Mouse (Mus musculus): Measurements from ENCODE around the gene Scube1. TPM values are rescaled to one million over a fixed set of nuclear protein-coding genes. Genes with fewer than 3 reads are reported as not detected.

The Scube1 gene
- total and polyA plus RNA-seq, 3 experiments: not detected

- Histone ChIP-seq H3K79me2 (ENCODE audit: control insufficient read depth, insufficient read depth, low read length, poor library complexity) (peaks cover 2% of the 10 kb centered on the region; the same call in 1 of the 2 replicates), H3K4me1 (ENCODE audit: control insufficient read depth in 1 of 2, insufficient read depth in 2 of 2, low read length in 2 of 2) (peaks cover 9 to 31% of the 10 kb centered on the region in 2 experiments), H3K27me3 (ENCODE audit: control insufficient read depth in 1 of 2, insufficient read depth in 2 of 2, low read length in 2 of 2) (no peaks in the 10 kb centered on the region), H3K9ac (ENCODE audit: control insufficient read depth, low read depth, low read length, poor library complexity, severe bottlenecking) (peak overlapping the region; percentile 74), H3K36me3 (ENCODE audit: control insufficient read depth in 1 of 2, insufficient read depth in 2 of 2, low read length in 2 of 2) (peaks cover 0 to 13% of the 10 kb centered on the region in 2 experiments; a peak in 2 of 4 replicates), H3K4me3 (ENCODE audit: control insufficient read depth in 1 of 2, insufficient read depth in 1 of 2, low read depth in 2 of 2, low read length in 2 of 2) (peak overlapping the region; percentile 72 to 95), H3K27ac (ENCODE audit: control insufficient read depth, low read depth, low read length) (peak overlapping the region; percentile 74), H3K9me3 (replicated peaks; ENCODE audit: insufficient read depth, low read length) (no peaks in the 10 kb centered on the region)
- TF ChIP-seq USF1 (IDR thresholded peaks at IDR 0.05; ENCODE audit: low read depth, low read length) (0 out of 2 replicates have a peak, but pooled peaks have one; percentile 9), GABPA (IDR thresholded peaks at IDR 0.05; ENCODE audit: low read depth, low read length) (no peak), MEF2A (IDR thresholded peaks at IDR 0.05; ENCODE audit: extremely low read depth, insufficient replicate concordance, low read depth, low read length, poor library complexity, severe bottlenecking) (no peak), TBP (IDR thresholded peaks at IDR 0.05; ENCODE audit: low read depth, low read length) (peak; percentile 56; the same call in 1 of the 2 replicates), ZMIZ1 (IDR thresholded peaks at IDR 0.05; ENCODE audit: low read depth, low read length) (peak; percentile 61; the same call in 1 of the 2 replicates), NELFE (IDR thresholded peaks at IDR 0.05; ENCODE audit: low read depth, low read length) (peak; percentile 57), MXI1 (IDR thresholded peaks at IDR 0.05; ENCODE audit: low read depth, low read length) (no peak; the same call in 1 of the 2 replicates), MYC (IDR thresholded peaks at IDR 0.05; ENCODE audit: low read depth, low read length) (peak; percentile 13; the same call in 1 of the 2 replicates), ELF1 (IDR thresholded peaks at IDR 0.05; ENCODE audit: low read depth, low read length) (peak; percentile 61; the same call in 1 of the 2 replicates), MAFK (IDR thresholded peaks at IDR 0.05; ENCODE audit: borderline replicate concordance, low read depth, low read length) (no peak), MAX (IDR thresholded peaks at IDR 0.05; ENCODE audit: low read length) (0 out of 2 replicates have a peak, but pooled peaks have one; percentile 15), SIN3A (IDR thresholded peaks at IDR 0.05; ENCODE audit: low read length) (peak; percentile 84; the same call in 1 of the 2 replicates), BHLHE40 (IDR thresholded peaks at IDR 0.05; ENCODE audit: borderline replicate concordance, low read depth, low read length) (no peak), RAD21 (IDR thresholded peaks at IDR 0.05; ENCODE audit: low read depth, low read length) (no peak), TCF12 (IDR thresholded peaks at IDR 0.05; ENCODE audit: low read depth, low read length) (peak; percentile 42), HCFC1 (IDR thresholded peaks at IDR 0.05; ENCODE audit: low read depth, low read length) (peak; percentile 69), ZKSCAN1 (IDR thresholded peaks at IDR 0.05; ENCODE audit: low read depth, low read length) (no peak)
- peak; percentile 95 for DNase-seq (ENCODE audit: low read depth, low spot score)
Measured at GRCm38 (mm10) chr15:83562626-83563270, 162.1 kb downstream of the Scube1 start.

- Histone ChIP-seq H3K27me3 (ENCODE audit: control insufficient read depth in 1 of 2, insufficient read depth in 2 of 2, low read length in 2 of 2) (no peaks in the 10 kb centered on the region), H3K27ac (ENCODE audit: control insufficient read depth, low read depth, low read length) (no peak overlapping the region; the same call in 1 of the 2 replicates), H3K4me3 (ENCODE audit: control insufficient read depth in 1 of 2, insufficient read depth in 1 of 2, low read depth in 2 of 2, low read length in 2 of 2) (no peak overlapping the region), H3K9me3 (replicated peaks; ENCODE audit: insufficient read depth, low read length) (no peaks in the 10 kb centered on the region), H3K9ac (ENCODE audit: control insufficient read depth, low read depth, low read length, poor library complexity, severe bottlenecking) (peak overlapping the region; percentile 16; the same call in 1 of the 2 replicates), H3K36me3 (ENCODE audit: control insufficient read depth in 1 of 2, insufficient read depth in 2 of 2, low read length in 2 of 2) (peaks cover 0 to 13% of the 10 kb centered on the region in 2 experiments; a peak in 2 of 4 replicates), H3K4me1 (ENCODE audit: control insufficient read depth in 1 of 2, insufficient read depth in 2 of 2, low read length in 2 of 2) (peaks cover 9 to 29% of the 10 kb centered on the region in 2 experiments), H3K79me2 (ENCODE audit: control insufficient read depth, insufficient read depth, low read length, poor library complexity) (peaks cover 2% of the 10 kb centered on the region; the same call in 1 of the 2 replicates)
- TF ChIP-seq HCFC1 (IDR thresholded peaks at IDR 0.05; ENCODE audit: low read depth, low read length): 0 out of 2 replicates have a peak, but pooled peaks have one; percentile 18
- TF ChIP-seq ZNF384 (IDR thresholded peaks at IDR 0.05; ENCODE audit: low read depth, low read length): peak; percentile 53; the same call in 1 of the 2 replicates
- TF ChIP-seq MYC (IDR thresholded peaks at IDR 0.05; ENCODE audit: low read depth, low read length): no peak
- TF ChIP-seq EP300 (IDR thresholded peaks at IDR 0.05; ENCODE audit: low read depth in 1 of 2, low read length in 2 of 2): peak in 1 of 2 experiments; percentile 7; a peak in 1 of 4 replicates
- peak; percentile 41 for DNase-seq (ENCODE audit: low read depth, low spot score)
Measured at GRCm38 (mm10) chr15:83560941-83561477, 163.8 kb downstream of the Scube1 start.
